Mouse (Mus musculus) kidney, adult 2 months (tissue): ENCODE measurements at regions not wholly inside any gene's neighbourhood (a gene's known extent, or its start where the extent isn't known, plus 50 kb on each side); places are given as distances from the start of the nearest gene placed in this dataset.

Experiments
- CTCF ChIP-seq: fragments of 200-500 bp; conservative IDR thresholded peaks from 2 replicates; pipeline ENCODE4 v1.5.1; 2011; ENCODE audit warnings: low read depth, mild to moderate bottlenecking, control low read depth, low read length, moderate library complexity, mixed read lengths; ENCODE audit not compliant: insufficient read depth, insufficient read length
- POLR2A ChIP-seq: fragments of 200-500 bp; IDR thresholded peaks from one replicate; pipeline ENCODE4 v1.6.1; 2011; ENCODE audit warnings: low read depth, low read length, control low read depth

DNA sequence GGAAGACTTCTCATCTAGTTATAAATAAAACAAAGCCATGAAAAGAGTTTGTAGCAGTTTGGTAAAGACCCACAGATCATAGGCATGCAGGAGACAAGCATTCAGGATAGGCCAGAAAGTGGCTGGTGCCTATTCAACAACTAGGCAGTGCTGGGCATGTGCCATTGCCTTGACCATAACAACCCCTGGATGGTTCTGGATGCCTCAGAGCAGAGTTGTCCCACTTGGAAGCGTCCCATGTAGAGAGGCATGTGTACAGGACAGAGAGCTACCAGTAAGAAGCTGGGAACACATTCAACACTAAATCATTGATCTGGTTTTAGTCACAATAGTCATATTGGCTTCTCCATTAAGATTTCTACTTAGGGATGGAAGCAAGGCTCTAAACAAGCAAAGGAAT is 378.5 kb downstream of the Wdr11 start:
- no peak for TF ChIP-seq POLR2A
- no peak for TF ChIP-seq CTCF
